Mouse (Mus musculus) CD4-positive helper T cell, adult 2 months (primary cell): ENCODE measurements around the gene Olfr806.

Experiments used
- DNase-seq: peaks from one replicate; pipeline ENCODE4 v3.0.0-alpha.2; 2012; ENCODE audit warnings: low read depth, missing footprints, low spot score

Olfr806 gene

DNA sequence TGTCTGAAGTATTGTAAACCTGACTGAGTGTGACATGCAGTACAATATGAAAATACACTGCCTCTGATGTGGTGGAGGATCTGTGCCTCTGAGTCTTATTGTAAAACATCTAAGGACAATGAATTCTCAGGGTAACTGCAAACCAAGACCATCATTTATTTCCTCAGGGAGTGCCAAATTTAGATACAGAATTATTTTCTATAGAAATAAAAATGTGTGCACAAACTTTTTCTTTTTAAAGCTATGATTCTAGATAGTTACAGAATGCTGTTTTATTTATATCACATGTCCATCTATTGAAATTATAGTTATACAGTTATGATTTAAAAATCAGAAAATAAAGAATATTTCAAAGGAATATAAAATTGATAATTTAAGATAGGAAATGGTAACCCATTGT lies at the start of gene Olfr806:
Gene Olfr806, minus strand, starts transcription at position 101 of the 400 bp plus-strand sequence.
- no peak for DNase-seq

DNA sequence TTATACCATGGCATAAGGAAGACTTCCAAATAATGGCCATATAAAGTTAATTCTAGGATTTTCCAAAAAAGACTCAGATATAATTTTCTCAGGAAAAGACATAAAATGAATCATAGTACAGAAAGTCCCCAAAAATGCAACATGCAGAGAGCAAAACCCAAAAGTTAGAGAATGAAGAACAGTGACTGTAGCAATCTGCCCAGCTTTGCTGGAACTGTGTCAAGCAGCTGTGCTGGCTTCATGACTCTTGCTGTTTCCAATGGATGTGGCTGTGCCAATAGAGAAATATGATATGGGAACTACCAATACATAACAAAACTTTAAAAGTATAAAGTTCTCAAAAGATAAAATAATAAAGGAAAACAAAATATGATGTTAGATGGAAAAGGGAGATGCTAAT lies 36.4 kb upstream of the Olfr806 start:
- no peak for DNase-seq

DNA sequence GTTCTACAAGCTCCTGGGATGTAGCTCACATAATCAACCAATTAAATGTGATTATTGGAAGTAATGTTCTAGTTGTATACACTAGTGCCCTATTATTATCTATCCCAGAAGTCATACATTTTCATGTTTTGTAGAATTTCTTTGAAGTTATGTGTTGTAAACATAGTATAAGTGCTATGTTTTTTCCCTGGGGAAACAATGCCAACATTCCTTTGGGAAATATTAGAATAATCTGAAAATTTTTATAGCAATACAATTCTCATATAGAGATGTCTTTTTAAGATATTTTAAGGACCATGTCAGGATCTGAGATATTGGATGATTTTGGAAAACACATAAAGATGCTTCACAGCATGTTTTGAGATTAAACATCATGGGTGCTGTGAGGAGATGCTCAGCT lies 32.6 kb upstream of the Olfr806 start, which contains the start of gene Olfr809:
Gene Olfr809, plus strand, starts transcription at position 301 of the 400 bp plus-strand sequence.
- DNase-seq = no peak

DNA sequence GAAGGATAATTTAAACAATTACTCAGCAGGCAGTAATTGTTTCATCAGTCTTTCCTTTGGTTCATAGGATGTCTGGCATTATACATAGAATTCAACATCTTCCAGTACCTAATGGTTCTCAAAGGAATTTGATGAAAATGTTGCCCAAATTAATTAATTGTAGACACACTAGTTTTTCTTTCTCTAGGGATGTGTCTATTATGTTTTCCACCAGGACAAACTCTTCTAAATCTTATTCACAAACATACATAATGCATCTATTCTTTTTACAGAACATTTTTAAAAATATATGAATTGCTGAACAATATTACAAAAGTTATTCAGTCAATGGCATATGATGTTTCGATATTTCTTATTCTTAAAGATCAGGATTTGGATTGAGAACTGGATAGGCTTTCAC lies 23.5 kb upstream of the Olfr806 start, which contains the start of gene Olfr808:
Gene Olfr808, plus strand, starts transcription at position 301 of the 400 bp plus-strand sequence.
- DNase-seq = no peak

DNA sequence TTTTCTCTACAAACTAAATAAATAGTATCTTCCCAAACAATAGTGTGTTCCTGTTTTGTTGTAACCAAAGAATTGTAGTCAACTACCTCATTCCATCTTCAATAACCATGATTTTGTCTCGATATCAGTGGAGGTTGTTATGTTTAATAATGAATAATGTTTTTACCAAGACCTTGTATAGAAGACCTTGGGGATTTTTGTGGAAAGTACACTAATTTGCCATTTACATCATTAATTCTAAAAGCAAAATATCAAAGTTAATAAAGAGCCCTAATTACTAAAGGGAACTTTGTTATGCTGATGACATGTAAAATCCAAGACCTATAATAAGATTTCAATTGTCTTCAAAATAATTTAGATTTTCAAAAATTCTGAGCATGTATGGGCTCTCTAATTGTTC lies 16.0 kb upstream of the Olfr806 start, which contains the start of gene Olfr807:
Gene Olfr807, minus strand, starts transcription at position 101 of the 400 bp plus-strand sequence.
- DNase-seq = no peak

DNA sequence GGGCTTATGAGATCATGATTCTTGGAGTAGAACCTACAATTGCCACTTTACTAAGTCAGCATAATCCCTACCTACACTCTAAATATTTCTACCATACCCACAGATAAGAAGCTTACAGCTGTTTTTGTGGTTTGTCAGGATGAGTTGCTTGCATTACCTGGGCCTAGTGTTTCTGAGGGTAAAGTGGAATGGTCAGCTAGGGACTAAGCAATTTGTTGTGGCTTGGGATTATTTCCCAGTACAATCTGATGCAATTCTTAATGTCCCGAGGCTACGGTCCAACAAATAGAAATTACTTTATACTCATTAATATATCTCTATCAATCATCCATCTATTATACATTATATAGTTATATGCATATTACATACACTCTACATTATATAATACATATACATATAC lies 12.4 kb downstream of the Olfr806 start, which contains the start of gene Olfr805:
Gene Olfr805, minus strand, starts transcription at position 101 of the 400 bp plus-strand sequence.
- DNase-seq = no peak

DNA sequence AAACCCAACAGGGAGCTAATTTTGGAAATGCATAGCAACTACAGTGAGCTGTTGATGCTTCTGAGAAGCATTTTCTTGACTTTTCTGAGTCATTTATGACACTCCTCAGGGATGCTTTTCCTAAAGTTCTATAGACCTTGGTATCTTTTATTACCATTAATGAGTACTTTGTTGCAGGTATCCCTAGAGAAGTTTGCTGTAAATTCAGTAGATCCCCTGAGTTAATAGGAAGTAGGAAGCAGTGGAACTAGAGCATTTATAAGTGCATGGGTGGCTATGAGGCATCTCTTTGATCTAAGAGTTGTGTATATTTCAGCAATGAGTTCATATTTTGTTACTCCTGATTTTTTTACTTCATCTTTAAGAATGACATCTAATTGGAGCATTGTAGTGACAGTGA lies 38.8 kb downstream of the Olfr806 start, which contains the start of gene Olfr804:
Gene Olfr804, plus strand, starts transcription at position 301 of the 400 bp plus-strand sequence.
- DNase-seq = no peak

DNA sequence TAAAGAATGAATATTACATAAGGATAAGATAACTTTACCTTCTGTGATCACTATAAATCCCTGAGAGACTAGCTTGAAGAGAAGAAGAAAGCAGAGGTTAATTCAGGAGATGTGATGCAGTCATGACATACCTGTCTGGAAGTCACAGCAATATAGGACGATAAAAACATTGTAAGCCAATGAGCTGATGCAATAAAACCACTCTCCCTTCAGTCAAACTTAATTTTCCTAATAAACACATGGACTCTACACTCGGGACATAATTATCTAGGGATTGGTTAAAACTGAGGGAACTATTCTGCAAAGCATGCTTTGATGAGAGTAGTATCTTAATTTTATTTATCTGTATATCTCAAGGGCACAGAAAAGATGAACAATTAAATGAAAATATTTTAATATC lies 47.5 kb downstream of the Olfr806 start, which contains the start of gene Olfr803:
Gene Olfr803, minus strand, starts transcription at position 101 of the 400 bp plus-strand sequence.
- DNase-seq = no peak

DNA sequence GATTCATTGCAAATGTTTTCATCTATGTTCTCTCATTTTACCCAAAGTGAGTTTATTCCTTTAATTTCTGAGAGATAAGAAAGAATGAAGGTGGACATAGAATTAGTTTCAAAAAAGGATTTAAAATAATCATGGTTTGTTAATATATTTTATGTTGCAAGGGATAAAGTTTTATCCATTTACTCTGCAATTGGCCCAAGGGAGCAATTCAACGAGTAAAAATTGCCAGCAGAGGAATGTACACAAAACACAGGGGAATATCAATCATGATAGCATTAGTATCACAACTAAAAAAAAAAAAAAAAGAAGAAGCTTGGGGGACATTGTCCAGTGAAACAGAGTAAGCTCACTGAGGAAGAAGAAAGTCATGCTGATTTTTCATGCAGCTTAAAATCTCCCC lies 53.7 kb downstream of the Olfr806 start, which contains the start of gene Olfr802:
Gene Olfr802, minus strand, starts transcription at position 101 of the 400 bp plus-strand sequence.
- no peak for DNase-seq
